Mouse (Mus musculus) common myeloid progenitor, adult 5-6 weeks (primary cell): ENCODE data around the gene Ralgps1. TPM values are rescaled to one million over a fixed set of nuclear protein-coding genes. Genes with fewer than 3 reads are reported as not detected.

Source experiments
- ATAC-seq: replicated peaks from 2 replicates; pipeline ENCODE4 v1.8.0; 2016; ENCODE audit warnings: low read depth, mild to moderate bottlenecking, moderate TSS enrichment, inconsistent platforms; ENCODE audit not compliant: poor library complexity, severe bottlenecking
- total RNA-seq: library from RNA; stranded (forward); fragments of 200-1000, 187-1606 nt; gene quantifications from 2 replicates; pipeline ENCODE4 v1.2.3, GENCODE M21; 2017

Gene Ralgps1
- 2.0 and 2.3 TPM in 2 replicates for total RNA-seq

DNA sequence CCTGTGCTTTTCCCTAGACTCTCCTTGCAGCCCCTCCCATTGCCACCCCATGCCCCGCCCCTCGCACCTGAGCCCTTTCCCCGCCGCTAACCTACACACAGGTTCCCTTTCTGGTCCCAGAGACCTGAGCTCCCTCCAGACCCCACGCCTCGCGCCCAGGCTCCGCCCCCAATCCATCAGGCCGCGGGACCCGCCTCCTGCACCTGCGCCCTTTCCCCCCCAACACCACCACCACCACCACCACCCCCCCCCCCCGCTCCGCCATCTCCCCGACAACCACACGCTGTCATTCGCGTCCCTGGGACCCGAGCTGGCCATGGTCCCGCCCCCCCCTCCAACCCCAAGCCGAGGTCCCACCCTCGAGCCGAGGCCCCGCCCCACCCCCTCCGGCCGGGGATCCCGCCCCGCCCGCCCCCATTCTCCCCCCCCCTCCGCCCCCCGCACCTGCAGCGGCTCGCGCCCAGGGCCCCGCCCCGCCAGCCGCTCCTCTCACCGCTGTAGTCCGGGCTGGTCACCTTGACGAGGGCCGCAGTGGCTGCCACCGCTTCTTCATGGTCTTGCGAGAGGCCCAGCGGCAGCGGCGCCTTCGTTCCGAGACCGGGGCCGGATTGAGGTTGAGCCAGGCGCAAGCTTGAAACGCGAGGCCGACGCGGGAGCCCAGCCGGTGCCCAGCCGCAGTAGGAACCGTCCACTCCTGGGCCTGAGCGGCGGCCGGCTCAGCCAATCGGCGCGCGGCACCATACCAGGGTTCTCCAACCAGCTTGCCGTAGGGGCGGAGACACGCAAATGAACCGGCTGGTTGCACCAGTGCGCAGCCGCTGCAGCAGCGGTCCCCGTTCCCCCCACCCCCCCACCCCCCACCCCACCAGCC is at the start of gene Ralgps1:
Gene Ralgps1, minus strand, starts transcription at position 710 of the 871 bp plus-strand sequence.
- peak; percentile 98 for ATAC-seq

- ATAC-seq: no peak
These were observed 46.2 kb upstream of the Ralgps1 start for GRCm38 (mm10) chr2:33417454-33417853.

DNA sequence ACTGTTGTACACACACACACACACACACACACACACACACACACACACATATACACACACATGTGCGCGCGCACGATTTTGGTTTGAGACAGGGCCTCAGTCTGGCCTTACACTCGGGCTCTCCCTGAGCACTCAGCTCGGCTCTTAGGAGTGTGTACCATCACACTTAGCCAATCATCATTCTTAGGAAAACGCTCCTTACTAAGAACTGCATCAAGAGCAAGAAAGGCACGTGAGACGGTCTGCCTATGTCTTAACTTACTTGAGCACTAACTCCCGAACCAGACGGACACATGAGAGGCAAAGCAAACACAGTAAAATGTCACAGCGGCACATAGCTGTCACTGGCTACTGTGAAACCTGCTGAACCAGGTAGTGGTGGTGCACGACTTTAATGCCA is 42.7 kb upstream of the Ralgps1 start:
- ATAC-seq: no peak

DNA sequence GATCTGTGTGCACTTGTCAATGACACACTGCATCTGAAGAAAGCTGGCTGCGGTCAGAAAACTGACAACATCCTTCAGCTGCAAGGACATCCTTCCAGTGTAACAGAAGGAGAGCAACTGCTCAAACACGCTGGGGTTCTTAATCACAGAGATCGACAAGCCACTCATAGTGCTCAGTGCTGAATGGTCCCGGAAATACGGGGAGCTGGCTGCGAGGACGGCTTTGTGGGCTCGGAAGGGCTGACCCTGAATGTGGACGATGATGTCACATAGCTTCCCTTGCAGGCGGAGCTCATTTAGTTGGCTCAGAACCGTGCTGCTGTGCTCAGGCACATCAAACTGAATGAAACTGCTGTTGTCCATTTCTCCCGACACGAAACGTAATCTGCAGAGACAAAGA is 40.8 kb upstream of the Ralgps1 start:
- no peak for ATAC-seq

GRCm38 (mm10) chr2:33403511-33404003 is 32.3 kb upstream of the Ralgps1 start:
- peak; percentile 81 for ATAC-seq

GRCm38 (mm10) chr2:33402638-33403037 is 31.4 kb upstream of the Ralgps1 start:
- no peak for ATAC-seq

DNA sequence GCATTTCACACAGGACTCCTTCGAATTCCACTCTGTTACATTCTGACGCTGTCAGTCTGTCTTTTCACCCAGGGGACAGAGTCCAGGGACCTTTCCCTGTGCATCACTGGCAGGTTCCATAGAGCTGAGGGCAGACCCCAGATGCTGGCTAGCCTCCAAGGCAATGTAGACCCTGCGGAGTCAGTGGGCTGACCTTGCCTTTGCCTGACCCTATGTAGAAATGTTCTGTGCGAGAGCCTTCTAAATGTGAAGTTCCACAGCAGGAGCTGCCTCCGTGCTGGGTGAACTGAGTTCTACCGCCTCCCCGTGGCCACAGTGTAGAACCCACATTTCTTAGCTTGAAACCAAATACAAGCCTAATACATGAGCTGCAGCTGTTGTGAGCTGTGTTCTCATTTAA is 30.9 kb upstream of the Ralgps1 start:
- peak; percentile 54 for ATAC-seq

DNA sequence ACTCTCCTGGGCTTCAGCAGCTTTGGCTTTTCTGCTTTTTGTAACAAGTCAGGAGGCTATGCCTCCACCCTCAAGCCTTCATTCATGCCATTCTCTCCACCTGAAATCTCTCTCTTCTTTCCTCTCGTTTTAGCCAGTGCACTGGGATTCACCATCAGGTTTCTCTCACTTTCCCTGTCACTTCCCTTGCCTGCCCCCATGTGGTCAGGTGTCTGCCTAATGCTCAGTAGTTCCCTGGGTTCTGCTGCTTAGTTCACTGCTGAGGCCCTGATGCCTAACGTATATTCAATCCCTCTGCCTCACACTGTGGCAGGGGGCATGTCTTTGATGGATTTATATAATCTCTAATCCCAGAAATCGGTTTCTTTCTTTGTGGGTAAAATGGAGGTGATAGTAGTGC is 29.9 kb upstream of the Ralgps1 start:
- ATAC-seq: no peak

DNA sequence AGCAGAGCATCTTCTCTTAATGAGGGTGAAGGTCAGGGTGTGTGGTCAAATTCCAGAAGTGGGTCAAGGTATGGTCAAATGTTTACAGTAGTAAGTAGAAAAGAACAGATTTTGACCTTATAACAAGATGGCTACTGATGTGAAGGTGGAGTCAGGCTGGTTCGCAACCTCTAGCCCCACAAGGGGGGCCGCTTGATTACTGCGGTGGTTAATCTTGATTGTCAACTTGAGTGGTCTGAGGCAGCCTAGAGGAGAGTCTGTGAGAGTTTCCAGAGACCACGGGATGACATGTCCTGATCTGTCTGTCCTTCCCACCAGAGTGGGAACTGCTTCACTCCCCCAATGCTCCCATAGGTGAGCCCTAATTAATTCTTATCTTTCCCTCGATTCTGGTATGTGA is 29.3 kb upstream of the Ralgps1 start:
- no peak for ATAC-seq

DNA sequence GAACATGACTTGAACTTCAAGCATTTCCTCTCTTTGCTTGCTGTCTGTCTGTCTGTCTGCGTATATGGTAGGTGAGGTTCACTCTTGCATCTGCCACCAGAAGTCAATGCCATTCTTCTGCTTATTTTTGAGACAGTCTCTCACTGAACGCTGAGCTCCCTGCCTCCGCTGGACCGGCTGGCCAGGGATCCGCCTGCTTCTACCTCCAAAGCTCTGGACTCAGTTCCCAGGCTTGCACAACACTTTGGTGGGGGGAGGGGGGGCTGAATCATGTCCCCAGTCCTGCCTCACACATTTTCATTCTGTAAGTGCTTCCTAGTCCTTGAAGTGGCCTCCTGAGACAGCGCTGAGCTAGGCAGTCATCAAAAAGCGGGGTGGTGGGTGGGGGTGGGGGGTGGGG is 27.8 kb upstream of the Ralgps1 start:
- ATAC-seq: no peak

DNA sequence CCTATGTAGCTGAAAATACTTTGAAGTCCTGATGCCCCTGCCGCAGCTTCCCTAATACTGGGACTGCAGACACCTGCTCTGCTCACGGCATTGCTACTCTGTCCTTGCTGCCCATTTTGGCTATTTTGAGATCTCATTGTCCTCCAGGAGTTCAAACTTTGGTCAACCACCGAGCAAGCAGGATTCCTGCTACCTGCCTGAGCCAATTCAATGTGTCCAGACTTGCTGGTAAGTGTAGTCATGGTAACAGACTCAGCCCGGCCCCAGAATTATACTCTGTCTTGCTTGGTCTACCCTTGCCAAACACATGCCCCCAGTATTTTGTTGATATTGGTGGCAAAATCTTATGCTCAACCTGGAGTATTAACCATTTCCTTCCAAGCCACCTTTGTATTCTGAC is 25.8 kb upstream of the Ralgps1 start:
- no peak for ATAC-seq

DNA sequence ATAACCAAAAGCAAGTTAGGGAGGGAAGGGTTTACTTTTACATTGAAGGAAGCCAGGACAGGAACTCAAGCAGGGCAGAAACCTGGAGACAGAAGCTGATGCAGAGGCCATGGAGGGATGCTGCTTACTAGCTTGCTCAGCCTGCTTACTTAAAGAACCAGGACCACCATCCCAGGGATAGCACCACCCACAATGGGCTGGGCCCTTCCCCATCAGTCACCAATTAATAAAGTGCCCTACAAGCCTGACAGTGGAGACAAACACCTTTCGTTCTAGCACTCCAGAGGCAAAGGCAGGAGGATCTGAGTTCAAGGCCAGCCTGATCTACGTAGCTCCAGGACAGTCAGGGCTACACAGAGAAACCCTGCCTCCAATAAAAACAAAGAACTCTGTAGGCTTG is 23.8 kb upstream of the Ralgps1 start:
- no peak for ATAC-seq

DNA sequence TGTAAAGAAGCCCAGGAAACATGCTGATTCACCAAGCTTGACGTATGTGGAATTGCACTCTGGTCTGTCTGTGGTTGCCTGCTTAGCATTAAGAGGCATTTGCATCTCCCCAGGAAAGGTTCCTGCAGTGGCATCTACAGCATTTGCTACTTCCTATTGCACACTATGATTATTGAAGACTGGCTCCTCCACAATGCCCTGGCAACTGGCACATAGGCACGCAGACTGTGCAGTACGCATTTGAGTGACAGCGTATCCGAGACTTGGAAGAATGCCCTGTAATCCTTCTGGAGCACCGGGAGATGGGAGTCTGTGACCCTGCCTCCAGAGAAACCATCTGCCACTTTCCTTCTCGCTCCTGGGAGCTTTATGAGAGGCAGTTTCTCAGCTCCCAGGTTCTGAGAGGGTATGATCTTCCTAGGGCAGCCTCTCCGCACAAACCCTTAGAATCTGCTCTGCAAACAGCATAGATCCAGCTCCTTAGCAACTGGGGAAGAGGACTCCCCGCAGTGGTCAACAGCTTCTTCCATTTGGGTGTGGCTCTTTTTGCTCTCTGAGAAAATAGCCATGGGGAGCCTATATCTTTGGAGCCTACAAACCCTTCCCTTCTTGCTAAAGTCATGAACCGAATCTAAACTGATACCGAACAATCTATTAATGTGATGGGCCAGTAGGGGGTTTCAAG is 22.8 kb upstream of the Ralgps1 start:
- ATAC-seq: 0 out of 2 replicates have a peak, but pooled peaks have one; percentile 8

GRCm38 (mm10) chr2:33393021-33393420 is 21.7 kb upstream of the Ralgps1 start:
- no peak for ATAC-seq

- no peak for ATAC-seq
These were observed 542 bp upstream of the Ralgps1 start for GRCm38 (mm10) chr2:33371648-33372408.

GRCm38 (mm10) chr2:33370276-33370776 is 960 bp downstream of the Ralgps1 start:
- ATAC-seq: peak; percentile 27; the same call in 1 of the 2 replicates

DNA sequence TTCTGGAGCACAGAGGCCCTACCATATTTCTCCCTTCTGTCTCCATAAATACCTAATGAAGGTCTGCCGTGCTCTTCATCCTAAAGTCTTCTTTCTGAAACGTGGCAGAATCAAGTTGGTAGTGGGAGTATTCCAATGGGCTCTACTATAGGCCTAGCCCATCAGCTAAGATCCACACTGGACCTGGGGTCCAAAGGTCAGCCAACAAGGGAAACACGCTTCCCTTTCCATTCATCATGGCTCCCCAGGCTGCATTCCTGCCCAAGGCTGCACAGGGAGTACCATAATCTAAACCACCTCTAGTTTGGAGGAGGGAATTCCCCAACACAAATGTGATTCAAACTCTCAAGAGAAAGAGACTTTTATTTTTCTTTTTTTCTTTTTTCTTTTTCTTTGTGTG is 1.8 kb downstream of the Ralgps1 start:
- ATAC-seq: no peak

GRCm38 (mm10) chr2:33368486-33368885 is 2.8 kb downstream of the Ralgps1 start:
- no peak for ATAC-seq

DNA sequence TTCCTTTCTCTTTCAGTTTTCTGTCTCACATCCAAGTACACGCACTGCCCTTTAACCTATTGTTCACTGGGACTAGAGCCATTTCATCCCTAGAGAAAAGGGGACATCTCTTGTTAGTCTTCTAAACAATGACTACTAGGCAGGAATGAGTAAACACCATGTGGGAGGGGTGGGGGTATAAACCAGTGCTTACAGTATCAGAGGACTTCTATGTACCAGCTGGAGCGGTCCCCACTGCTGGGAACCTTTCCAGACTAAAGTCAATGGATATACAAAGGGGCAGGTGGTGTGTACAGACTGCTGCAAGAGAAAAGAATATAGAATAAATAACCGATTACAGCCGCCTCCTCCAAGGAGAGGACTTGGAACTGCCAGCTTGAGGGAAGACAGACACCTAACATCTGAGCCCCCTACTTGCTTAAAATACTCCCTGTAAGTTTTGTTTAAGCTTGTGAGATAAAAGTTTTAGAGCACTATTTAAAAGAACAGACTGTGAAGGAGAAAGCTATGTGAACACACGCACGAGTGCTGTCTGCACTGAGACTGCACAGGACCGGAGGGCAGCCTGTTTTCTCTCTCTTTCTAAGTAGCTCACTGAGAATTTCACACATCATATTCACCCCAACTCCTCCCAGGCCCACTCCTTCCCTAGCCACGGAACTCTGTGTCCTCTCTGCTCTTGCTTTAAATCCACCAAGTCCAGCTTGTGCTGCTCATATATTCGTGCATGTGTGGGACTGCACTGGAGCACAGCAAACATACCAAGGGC is 5.4 kb downstream of the Ralgps1 start:
- no peak for ATAC-seq

GRCm38 (mm10) chr2:33364656-33365055 is 6.6 kb downstream of the Ralgps1 start:
- ATAC-seq: no peak
